Mouse (Mus musculus) hindbrain, embryonic 16.5 days (tissue): ENCODE data around the gene Phb. TPM values are rescaled to one million over a fixed set of nuclear protein-coding genes. Genes with fewer than 3 reads are reported as not detected.
A peak's percentile ranks its signal among the peaks of the same experiment; 100 is the strongest.

ENCODE experiments used
- ATAC-seq: fragments of 200-750 bp; cut with Nextera tagmentation; 2 replicates; pipeline ENCODE4 v1.8.0; 2017; ENCODE audit warnings: moderate TSS enrichment, moderate library complexity
- H3K27ac ChIP-seq: fragments of 300-500 bp; sonication (generic); 2 replicates; pipeline ENCODE4 v1.5.1; 2014; ENCODE audit warnings: low read depth, mild to moderate bottlenecking, control low read depth, low read length, moderate library complexity
- H3K27me3 ChIP-seq: fragments of 300-500 bp; sonication (generic); replicated peaks from 2 replicates; pipeline ENCODE4 v1.6.1; 2014; ENCODE audit warnings: low read length; ENCODE audit not compliant: control insufficient read depth, insufficient read depth
- H3K36me3 ChIP-seq: fragments of 300-500 bp; sonication (generic); 2 replicates; pipeline ENCODE4 v1.6.1; 2014; ENCODE audit warnings: mild to moderate bottlenecking, low read length, moderate library complexity, mixed read lengths; ENCODE audit not compliant: control insufficient read depth, insufficient read depth
- H3K4me1 ChIP-seq: fragments of 300-500 bp; sonication (generic); 2 replicates; pipeline ENCODE4 v1.6.1; 2014; ENCODE audit warnings: low read depth, low read length; ENCODE audit not compliant: control insufficient read depth, insufficient read depth
- H3K4me2 ChIP-seq: fragments of 300-500 bp; sonication (generic); 2 replicates; pipeline ENCODE4 v1.6.1; 2014; ENCODE audit warnings: mild to moderate bottlenecking, low read length, control low read depth, moderate library complexity
- H3K4me3 ChIP-seq: fragments of 300-500 bp; sonication (generic); 2 replicates; pipeline ENCODE4 v1.5.1; 2014; ENCODE audit warnings: mild to moderate bottlenecking, low read length, control low read depth, moderate library complexity
- H3K9ac ChIP-seq: fragments of 300-500 bp; sonication (generic); 2 replicates; pipeline ENCODE4 v1.6.1; 2014; ENCODE audit warnings: low read depth, mild to moderate bottlenecking, control low read depth, low read length, moderate library complexity
- H3K9me3 ChIP-seq: fragments of 300-500 bp; sonication (generic); 2 replicates; pipeline ENCODE4 v1.6.1; 2014; ENCODE audit warnings: mild to moderate bottlenecking, low read length, moderate library complexity; ENCODE audit not compliant: control insufficient read depth
- WGBS: fragments of 180-500 bp; shearing (Covaris S2); extraction: QIAGEN DNeasy Blood & Tissue Kit; methylation state at CpG from one replicate; pipeline ENCODE4 v1.1.7; 2014; 5-methylcytosine and 5-hydroxymethylcytosine counted together
- polyA plus RNA-seq: library from polyadenylated mRNA; unstranded; fragments of >200 nt; fragmentation: Nextera tagmentation; extraction: Ambion mirVana; gene quantifications from 2 replicates; pipeline ENCODE4 v1.2.1, GENCODE M21; 2015

Phb gene
- polyA plus RNA-seq, 1 experiment from 2014 or later, result 189 TPM

DNA sequence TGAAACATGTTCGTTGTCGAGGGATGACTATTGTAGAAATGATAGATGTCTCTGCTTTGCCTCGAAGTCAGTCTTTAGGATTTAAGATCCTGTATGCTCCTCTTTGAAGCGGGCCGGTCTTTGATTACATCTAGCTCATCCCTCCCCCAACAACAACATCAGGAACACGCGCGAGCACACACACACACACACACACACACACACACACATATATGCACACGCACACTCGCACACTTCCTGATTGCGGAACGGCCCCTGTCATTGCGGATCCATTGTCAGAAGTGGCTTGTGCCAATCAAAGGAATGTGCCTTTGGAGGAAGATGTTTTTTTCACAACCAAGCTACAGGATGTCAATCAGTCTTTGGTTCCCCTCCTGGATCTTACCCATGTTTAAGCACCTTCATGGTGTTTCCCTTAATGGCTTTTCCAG lies 47.1 kb downstream of the Phb start:
- peak overlapping the region; percentile 70 for H3K4me2 ChIP-seq
- WGBS, result under 1% methylated on average over 13 of the region's 13 CpGs
- H3K9ac ChIP-seq, result peak overlapping the region; percentile 100
- H3K27ac ChIP-seq, result peak overlapping the region; percentile 98
- H3K4me3 ChIP-seq, result peak overlapping the region; percentile 94
- no peaks in the 10 kb centered on the region for H3K36me3 ChIP-seq
- no peak for ATAC-seq
- H3K9me3 ChIP-seq, result no peaks in the 10 kb centered on the region
- H3K27me3 ChIP-seq, result no peaks in the 10 kb centered on the region
- H3K4me1 ChIP-seq, result peaks cover 25% of the 10 kb centered on the region

DNA sequence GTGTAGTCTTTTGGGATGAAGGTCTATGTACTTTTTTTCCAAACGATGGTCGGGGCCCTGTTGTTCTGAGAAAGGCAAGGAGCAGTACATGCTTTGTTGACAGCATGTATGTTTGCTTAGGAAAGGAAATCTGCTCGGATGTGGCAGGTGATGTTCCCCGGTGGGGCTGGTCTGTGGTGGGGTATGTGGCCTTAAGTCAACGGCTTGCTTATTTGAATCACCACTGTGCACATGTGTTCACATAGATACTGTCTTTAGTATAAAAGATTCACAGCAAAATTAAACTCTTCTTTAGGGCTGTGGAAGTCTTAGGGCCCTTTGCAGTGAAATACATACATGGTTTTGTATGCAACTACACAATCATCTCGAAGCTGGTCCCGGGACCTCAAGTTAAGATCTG lies 47.7 kb downstream of the Phb start:
- Histone ChIP-seq H3K9me3 (no peaks in the 10 kb centered on the region), H3K27ac (no peak overlapping the region), H3K4me1 (peaks cover 25% of the 10 kb centered on the region), H3K9ac (peak overlapping the region; percentile 100), H3K4me3 (peak overlapping the region; percentile 94), H3K4me2 (peak overlapping the region; percentile 70), H3K36me3 (no peaks in the 10 kb centered on the region), H3K27me3 (no peaks in the 10 kb centered on the region)
- no peak for ATAC-seq
- WGBS, result 34% methylated on average over 7 of the region's 7 CpGs

DNA sequence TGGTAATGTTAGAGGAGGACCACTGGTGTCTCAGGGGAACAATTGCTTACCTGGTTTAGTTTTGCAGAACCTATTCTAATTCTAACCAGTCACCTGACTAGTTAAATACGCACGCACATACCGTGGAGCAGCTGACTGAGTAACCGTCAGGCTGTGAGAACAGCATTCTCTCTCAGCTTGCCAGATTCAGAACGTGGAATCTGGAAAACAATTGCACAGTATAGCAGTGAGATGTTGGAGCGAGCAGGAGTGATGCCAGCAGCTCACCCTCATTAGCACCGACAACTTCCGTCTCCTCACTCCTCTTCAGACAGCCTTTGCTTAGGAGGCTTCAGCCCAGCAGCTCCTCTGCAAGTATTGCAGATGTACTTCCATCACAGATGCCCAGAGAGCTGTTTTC lies 49.4 kb downstream of the Phb start:
- 44% methylated on average over 8 of the region's 8 CpGs for WGBS
- H3K4me3 ChIP-seq, result no peak overlapping the region
- H3K27me3 ChIP-seq, result no peaks in the 10 kb centered on the region
- H3K9ac ChIP-seq, result no peak overlapping the region; the same call in 1 of the 2 replicates
- no peak for ATAC-seq
- no peaks in the 10 kb centered on the region for H3K36me3 ChIP-seq
- H3K4me2 ChIP-seq, result peak overlapping the region; percentile 7; the same call in 1 of the 2 replicates
- H3K4me1 ChIP-seq, result peaks cover 25% of the 10 kb centered on the region
- H3K27ac ChIP-seq, result no peak overlapping the region
- no peaks in the 10 kb centered on the region for H3K9me3 ChIP-seq

DNA sequence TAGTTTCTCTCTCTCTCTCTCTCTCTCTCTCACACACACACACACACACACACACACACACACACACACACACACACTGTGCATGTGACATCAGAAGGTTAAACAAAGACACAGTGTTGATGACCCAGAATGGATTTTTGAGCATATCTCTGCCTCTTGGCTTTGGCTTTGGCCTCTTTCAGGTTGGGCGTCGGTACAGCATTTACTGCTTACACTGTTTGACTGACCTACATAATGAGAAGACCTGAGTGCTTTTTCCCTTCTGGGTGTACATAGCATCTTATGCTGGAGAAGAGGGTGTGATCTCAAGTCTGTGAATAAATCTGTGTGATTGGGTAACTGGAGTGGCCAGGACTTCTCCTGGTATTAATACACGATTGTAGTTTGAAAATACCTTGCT lies 52.6 kb downstream of the Phb start:
- H3K4me3 ChIP-seq, result no peak overlapping the region
- no peaks in the 10 kb centered on the region for H3K9me3 ChIP-seq
- H3K27me3 ChIP-seq, result no peaks in the 10 kb centered on the region
- 82% methylated on average over 3 of the region's 3 CpGs for WGBS
- peaks cover 20% of the 10 kb centered on the region for H3K4me1 ChIP-seq
- no peak overlapping the region for H3K27ac ChIP-seq
- ATAC-seq, result no peak
- no peak overlapping the region for H3K9ac ChIP-seq
- H3K4me2 ChIP-seq, result no peak overlapping the region
- H3K36me3 ChIP-seq, result no peaks in the 10 kb centered on the region

DNA sequence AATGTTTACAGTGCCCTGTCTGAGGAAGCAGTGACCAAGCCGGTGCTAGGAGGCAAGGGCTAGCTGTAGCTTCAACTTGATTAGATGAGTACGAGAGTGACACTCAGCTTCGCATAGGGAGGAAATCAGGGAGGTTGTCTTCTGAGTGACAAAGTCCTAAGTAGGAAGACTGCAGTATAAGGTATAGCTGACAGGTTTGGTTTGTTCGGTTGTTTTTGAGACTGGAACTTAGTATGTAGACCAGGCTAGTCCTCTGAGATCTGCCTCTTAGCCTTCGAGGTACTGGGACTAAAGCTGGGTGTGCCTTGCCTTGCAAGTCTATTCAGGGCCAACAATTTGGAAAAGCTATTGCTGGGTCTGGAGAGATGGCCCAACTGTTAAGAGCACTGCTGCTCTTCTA lies 56.5 kb downstream of the Phb start, which contains the start of gene B130006D01Rik:
B130006D01Rik (plus strand) TSS at position 301 of the 400 bp plus-strand sequence.
- Histone ChIP-seq H3K36me3 (no peaks in the 10 kb centered on the region), H3K9me3 (no peaks in the 10 kb centered on the region), H3K27me3 (no peaks in the 10 kb centered on the region), H3K4me2 (no peak within 1 kb of the TSS), H3K4me1 (no peaks in the 10 kb centered on the region), H3K4me3 (no peak within 1 kb of the TSS), H3K27ac (no peak within 1 kb of the TSS), H3K9ac (no peak within 1 kb of the TSS)
- 96% methylated on average over 5 of the region's 5 CpGs for WGBS
- no peak for ATAC-seq

DNA sequence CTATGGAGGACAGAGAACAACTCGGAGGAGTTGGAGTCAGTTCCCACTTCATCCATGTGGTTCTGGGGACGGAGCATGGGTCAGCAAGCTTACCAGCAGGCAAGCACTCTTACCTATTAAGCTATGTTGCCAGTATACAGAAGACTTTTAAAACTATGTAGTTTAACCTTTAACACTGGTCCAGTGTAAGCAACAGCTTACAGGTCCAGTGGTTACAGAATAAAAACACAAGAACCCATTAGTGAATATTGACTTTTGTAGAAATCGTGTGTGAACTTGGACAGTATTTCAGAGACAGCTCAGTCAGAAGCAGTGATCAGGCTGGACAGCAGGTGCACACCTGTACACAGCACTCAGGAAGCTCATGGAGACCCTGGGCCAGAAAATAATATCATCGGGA lies 57.7 kb downstream of the Phb start:
- no peak for ATAC-seq
- no peak overlapping the region for H3K4me3 ChIP-seq
- no peaks in the 10 kb centered on the region for H3K27me3 ChIP-seq
- H3K4me1 ChIP-seq, result no peaks in the 10 kb centered on the region
- H3K36me3 ChIP-seq, result no peaks in the 10 kb centered on the region
- H3K9me3 ChIP-seq, result no peaks in the 10 kb centered on the region
- H3K4me2 ChIP-seq, result no peak overlapping the region
- no peak overlapping the region for H3K27ac ChIP-seq
- WGBS, result 98% methylated on average over 4 of the region's 4 CpGs
- H3K9ac ChIP-seq, result no peak overlapping the region

DNA sequence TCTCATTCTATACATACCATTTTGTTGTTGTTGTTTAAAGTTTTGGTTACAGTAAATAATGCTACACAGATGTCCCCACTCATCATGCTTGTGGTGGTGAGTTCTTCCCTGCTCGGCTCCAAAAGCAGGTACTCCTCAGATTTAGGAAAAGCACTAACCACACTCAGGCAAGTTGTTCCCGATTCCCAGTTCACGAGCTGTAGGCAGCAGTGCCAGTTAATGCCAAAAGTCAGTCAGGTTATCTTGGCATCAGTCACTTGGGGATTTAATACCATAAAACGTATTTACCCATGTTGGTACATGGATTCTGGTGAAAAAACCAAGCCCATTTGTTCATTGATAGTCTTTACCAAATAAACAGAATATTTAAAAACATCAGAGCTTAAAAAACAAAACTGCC lies 59.4 kb downstream of the Phb start:
- Histone ChIP-seq H3K4me2 (no peak overlapping the region), H3K9ac (no peak overlapping the region), H3K27ac (no peak overlapping the region), H3K4me3 (no peak overlapping the region), H3K27me3 (no peaks in the 10 kb centered on the region), H3K4me1 (no peaks in the 10 kb centered on the region), H3K36me3 (no peaks in the 10 kb centered on the region), H3K9me3 (no peaks in the 10 kb centered on the region)
- no peak for ATAC-seq
- WGBS, result 87% methylated on average over 4 of the region's 4 CpGs

DNA sequence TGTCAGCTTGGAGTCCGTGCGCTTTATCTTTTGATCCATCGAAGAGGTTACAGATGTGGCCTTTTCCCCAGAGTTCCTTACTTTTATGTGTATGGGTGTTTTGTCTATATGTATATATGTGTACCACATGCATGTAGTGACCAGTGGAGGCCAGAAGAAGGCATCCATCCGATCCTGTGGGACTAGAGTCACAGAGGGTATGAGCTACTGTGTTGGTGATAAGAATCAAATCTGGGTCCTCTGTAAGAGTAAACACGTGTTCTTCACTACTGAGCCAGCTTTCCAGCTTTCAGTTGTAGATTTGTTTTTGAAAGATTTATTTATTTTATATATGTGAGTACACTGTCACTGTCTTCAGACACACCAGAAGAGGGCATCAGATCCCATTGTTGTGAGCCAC lies 61.2 kb downstream of the Phb start:
- Histone ChIP-seq H3K9me3 (no peaks in the 10 kb centered on the region), H3K27me3 (no peaks in the 10 kb centered on the region), H3K9ac (no peak overlapping the region), H3K4me2 (no peak overlapping the region), H3K4me1 (no peaks in the 10 kb centered on the region), H3K36me3 (no peaks in the 10 kb centered on the region), H3K4me3 (no peak overlapping the region), H3K27ac (no peak overlapping the region)
- 96% methylated on average over 5 of the region's 5 CpGs for WGBS
- no peak for ATAC-seq

DNA sequence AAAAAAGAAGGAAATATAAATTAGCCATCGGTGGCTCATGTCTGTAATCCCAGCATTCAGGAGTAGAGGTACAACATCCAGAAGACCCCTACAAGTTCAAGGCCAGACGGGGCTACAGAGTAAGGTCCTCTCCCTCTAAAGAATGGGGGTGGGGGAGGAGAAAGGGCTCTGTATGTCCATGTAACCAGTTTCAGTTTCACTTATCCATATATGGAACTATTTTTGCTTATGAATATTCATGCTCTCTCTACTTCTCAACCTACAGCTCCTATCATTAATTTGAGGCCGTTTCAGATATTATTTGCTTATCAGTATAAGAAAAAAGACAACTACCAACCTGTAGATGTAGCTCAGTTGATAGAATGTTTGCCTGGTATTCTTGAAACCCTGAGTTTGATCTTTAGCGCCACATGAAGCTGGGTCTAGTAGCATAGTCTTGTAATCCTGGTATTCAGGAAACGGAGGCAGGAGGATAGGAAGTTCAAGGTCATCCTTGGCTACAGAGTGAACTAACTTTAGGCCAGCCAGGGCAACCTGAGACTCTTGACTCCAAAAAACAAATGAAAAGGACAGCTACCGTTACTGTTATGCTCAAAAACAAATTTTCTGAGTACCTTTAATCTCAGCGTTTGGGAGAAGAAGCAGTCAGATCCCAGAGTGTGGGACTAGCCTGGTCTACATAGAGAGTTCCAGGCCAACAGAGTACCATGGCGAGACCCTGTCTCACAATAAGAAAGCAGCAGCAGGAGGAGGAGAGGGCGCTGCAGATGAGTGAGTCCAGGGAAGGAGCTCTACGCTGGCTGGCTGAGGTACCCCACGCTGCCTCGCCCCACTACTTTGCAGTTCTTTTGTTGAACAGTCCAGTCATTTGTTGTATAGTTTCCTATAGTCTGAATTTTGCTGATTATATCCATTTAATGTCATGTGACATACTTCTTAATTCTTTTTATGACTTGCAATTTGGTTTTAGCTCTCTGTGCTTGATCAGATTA lies 62.5 kb downstream of the Phb start:
- Histone ChIP-seq H3K9me3 (no peaks in the 10 kb centered on the region), H3K9ac (no peak overlapping the region), H3K4me1 (no peaks in the 10 kb centered on the region), H3K4me3 (no peak overlapping the region), H3K4me2 (no peak overlapping the region), H3K27me3 (no peaks in the 10 kb centered on the region), H3K36me3 (no peaks in the 10 kb centered on the region), H3K27ac (no peak overlapping the region)
- ATAC-seq, result no peak
- 85% methylated on average over 12 of the region's 12 CpGs for WGBS
